Mouse (Mus musculus) kidney, adult 18-20 months (tissue): ENCODE measurements around the gene Musk.
"Not testable (repeated sequence)": the region's sequence is repeated elsewhere in the genome, so short reads cannot be mapped to it uniquely, and the experiment has no call there.

Experiments used
- DNase-seq: peaks from one replicate; pipeline ENCODE4 v3.0.0; 2021

The Musk gene

GRCm38 (mm10) chr4:58285687-58286086 is at the start of gene Musk:
Musk (plus strand) TSS chr4:58285960.
- DNase-seq: no peak

- no peak for DNase-seq
Measured at GRCm38 (mm10) chr4:58240416-58240815, 45.3 kb upstream of the Musk start.

GRCm38 (mm10) chr4:58245544-58245943 is 40.2 kb upstream of the Musk start:
- DNase-seq: no peak

GRCm38 (mm10) chr4:58252381-58252780 is 33.4 kb upstream of the Musk start:
- no peak for DNase-seq

GRCm38 (mm10) chr4:58253410-58253809 is 32.4 kb upstream of the Musk start:
- DNase-seq: peak; percentile 27

DNA sequence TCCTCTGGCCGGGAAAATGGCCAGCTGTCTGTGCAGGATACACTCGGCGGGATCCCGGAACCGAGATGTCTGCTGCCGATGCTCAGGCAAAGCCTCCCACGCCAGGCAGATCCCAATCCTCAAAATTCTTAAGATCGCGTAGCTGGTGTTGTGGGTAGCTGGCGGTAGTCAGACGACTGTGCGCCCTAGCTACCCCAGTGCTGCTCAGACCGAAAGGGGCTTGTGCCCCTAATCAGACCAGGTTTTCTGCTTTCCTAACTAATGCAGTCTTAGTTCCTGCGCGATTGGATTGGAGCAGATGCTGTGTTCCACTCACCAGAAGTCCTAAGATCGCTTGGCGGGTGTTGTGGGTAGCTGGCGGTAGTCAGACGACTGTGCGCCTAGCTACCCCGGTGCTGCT is 25.0 kb upstream of the Musk start:
- DNase-seq: not testable (repeated sequence)

DNA sequence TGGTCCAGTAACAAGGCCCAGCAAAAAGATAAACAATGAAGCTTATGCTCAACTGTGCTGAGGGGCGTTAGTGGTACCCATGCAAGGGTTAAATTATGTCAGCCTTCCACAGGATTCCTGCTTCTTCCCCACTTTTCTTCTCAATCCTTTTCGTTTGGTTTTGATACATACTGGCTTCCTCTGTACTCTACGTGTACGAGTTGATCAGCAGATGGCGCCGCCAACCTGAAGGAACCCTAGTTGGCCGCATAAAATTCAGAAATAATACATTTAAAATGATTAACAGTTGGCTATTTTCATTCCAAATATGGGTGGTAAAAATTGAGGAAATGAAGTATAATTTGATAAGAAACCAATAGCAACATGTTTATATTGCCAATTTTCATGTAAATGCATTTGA is 19.5 kb upstream of the Musk start:
- DNase-seq: peak; percentile 29

DNA sequence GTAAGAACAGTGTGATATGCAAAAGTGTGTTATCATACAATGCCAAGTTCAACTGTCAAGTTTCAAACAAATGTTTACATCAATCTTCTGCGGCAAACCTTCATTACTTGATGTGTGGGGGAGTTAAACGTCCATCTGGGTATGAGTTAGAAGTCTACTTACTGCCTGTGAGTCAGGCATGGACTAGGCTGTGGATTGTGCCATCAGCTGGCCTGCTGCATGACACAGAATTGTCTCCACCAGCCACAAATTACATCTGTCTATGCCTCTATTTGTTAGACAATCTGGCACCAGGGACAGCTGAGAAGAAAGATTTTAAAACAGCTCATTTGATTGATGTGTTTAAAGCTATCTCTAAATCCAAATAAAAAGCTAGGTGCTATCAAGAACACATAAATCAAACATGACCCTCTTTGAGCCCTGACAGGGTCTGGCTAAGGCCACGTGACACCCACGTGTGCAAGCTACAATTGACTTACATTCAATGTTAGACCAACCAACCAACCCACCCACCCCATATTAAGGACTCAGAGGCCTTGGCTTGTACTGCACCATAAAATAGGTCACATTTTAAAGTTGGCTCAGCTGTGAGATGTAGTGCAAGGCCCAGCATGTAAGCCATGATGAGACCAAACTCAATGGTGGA is 16.7 kb upstream of the Musk start:
- DNase-seq: no peak

- no peak for DNase-seq
Measured at GRCm38 (mm10) chr4:58269961-58270360, 15.8 kb upstream of the Musk start.

DNA sequence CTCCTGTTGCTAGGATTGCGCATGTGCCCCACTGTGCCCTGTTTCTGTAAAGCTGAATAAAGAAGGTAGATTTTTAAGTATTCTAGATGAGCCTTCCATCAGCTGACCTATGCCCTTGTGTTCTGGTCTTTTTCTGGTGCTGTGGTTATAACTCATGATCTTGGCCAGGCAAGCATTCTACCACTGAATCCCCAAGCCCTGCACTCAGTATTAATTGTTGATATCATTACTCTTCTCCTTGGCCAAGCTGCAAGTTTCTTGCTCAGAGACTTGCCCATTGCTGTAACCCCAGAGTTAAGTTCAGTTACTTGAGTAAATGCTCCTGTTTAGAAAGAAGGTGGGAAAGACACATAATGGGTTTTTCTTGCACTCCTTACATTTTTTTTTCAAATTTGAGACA is 14.8 kb upstream of the Musk start:
- no peak for DNase-seq

DNA sequence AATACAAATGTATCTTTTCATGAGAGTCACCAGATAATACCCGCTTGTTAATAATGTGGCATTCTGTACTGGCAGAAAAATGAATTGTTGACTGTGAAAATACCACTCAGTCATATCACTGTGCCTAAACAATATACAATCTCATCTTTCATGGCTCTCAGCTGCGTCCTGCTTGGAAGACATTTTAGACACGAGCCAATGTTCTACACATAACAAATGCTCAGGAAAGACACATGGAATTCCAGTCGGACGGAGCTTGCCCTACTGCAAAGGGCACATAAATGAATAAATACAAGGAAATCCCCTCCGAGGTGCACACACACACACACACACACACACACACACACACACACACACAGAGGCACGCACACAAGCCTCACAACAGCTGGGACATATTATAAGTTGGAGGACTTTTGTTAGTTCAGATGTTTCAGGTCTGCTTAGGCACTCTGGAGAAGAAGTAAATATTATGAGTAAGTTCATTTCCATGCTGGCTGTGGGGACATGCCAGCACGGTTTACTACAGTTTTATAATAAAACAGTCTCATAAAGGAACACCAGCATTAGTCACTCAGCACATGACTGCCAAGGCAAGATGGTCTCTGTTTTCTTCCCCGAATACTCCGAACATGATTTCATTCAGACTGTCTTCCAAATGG is 14.1 kb upstream of the Musk start:
- DNase-seq: no peak

DNA sequence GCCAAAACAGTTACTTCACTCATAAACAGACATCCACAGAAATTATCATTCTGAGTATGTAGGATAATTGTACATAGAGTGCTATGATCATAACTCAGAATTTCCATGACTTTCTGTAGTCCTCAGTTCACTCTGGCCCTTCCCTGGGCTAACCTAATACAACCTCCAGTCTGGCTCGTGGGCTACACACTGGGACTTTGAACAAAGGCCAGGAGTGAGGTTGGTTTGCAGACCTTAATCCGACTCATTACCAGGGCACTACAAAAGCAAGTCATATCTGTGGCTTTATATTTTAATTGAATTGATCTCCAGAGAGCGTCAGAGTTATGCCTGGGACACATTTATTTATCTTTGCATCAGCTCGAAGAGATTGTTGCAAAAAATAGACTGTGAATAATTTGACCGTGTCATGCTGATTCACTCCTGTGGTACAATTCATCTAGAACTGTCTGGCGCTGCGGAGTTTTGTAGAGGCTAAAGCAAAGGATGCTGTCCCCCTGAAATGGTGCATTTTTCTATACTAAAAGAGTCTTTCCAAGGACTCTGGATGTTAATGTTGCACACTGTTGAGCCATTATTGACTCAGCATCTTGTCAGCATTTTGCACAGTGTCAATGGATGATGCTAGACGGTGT is 10.4 kb upstream of the Musk start:
- DNase-seq: no peak

- peak; percentile 26 for DNase-seq
Measured at GRCm38 (mm10) chr4:58278368-58278767, 7.4 kb upstream of the Musk start.

DNA sequence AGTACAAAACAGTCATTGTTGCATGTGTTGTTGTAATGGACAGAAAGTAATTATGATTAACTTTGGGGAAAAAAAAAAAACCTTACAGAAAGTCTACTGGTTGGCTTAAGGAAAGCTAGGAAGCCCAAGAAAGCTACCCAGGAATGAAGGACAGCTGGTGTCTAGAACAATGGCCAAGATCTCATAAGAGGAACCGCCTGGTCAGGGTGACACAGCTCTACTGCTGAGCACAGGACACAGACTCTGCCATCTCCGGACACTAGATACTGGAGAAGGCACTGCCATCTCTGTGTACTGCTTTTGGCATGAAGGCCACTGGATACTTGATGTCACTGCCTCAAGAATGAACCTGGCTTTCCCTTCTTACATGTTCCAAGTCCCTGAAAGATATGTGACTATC is 5.6 kb upstream of the Musk start:
- DNase-seq: no peak

DNA sequence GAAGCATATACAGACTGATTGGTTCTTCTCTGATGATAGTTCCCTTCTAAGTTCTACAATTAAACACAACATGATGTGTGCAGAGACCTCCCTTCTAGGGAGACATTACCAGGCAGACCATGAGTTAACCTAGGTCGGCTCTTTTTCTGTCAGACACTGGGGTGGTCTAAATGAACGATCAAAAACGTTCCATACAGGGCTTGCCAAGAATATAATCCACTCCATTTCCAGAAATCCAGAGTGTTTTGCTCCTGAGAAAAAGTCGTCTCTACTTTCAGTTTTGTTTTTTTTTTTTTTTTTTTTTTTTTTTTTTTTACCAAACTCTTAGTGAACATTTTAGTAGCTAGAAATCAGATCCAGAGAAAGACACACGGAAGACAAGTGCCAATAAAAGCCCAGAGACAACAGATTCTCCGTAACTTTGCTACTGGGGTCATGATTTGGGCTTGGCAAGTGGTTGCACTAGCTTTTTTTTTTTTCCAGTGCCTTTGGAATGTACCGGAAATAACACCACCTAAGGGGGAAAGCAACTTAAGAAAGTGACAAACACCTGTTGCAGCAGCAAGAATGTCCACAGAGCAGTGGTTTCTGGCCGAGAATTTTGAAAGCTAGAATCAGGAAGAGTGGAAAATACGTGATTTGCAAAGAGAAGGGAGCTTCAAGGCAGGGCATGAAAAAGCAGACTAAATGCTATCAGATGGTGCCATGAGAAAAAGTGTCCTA is 769 bp downstream of the Musk start:
- DNase-seq: no peak

GRCm38 (mm10) chr4:58288753-58289152 is 3.0 kb downstream of the Musk start:
- DNase-seq: no peak

- no peak for DNase-seq
Measured at GRCm38 (mm10) chr4:58291828-58292227, 6.1 kb downstream of the Musk start.

GRCm38 (mm10) chr4:58293099-58293498 is 7.3 kb downstream of the Musk start:
- no peak for DNase-seq

DNA sequence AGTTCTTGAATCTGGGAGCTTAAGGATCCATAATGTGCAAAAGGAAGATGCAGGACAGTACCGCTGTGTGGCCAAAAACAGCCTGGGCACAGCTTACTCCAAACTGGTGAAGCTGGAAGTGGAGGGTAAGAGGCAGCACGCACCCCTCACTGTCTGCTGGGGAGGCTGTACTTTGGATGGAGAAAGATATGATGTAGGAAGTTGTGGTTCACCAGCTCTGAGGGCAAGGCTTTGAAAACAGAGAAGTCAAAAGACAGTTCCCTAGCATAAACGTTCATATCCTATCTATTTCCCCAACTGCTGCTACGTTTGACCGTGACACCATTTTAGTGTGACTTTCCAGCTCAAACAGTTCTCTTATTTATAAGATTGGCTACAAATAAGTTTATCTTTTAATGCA is 18.1 kb downstream of the Musk start:
- no peak for DNase-seq

DNA sequence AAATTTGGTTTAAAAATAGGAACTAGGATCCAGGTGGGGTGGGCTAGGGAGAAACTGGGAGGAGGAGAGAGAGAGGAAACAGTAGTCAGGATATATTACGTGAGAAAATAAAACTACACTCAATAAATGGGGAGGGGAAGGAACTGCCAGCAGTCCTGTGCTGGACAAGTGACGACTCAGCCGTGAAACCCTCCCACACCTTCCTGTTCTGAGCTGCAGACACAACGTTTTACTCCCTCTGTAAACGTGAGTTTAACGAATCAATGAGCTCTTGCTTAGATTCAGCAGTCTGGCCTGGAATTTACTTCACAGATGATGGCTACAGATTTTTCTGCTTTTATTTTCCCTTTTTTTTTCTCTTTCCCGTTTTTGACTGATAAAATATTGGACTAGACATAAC is 18.8 kb downstream of the Musk start:
- no peak for DNase-seq

DNA sequence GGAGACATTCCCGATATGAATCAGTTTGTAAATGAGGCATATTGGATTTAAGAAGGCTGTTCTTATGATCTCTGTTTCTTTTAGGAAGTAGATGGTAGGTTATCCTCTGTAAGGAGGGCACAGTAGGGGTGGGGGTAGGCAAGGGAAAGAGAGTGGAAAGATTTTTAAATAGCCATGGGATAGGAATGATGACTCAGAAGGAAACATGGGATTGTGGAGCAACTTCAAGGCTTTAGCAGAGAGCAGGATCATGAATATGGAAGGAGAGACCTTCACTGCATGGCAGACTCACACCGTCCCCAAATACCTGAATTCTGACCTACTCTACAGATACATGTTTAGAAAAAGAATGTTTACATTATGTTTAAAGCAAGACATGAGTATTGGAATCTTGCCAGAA is 21.7 kb downstream of the Musk start:
- DNase-seq: no peak

GRCm38 (mm10) chr4:58313344-58313743 is 27.6 kb downstream of the Musk start:
- DNase-seq: no peak

- DNase-seq: no peak
Measured at GRCm38 (mm10) chr4:58314942-58315508, 29.3 kb downstream of the Musk start.
